Mouse (Mus musculus): ENCODE measurements at regions not wholly inside any gene's neighbourhood (a gene's known extent, or its start where the extent isn't known, plus 50 kb on each side); places are given as distances from the start of the nearest gene placed in this dataset.
"Not testable (repeated sequence)": the region's sequence is repeated elsewhere in the genome, so short reads cannot be mapped to it uniquely, and the experiment has no call there.

DNA sequence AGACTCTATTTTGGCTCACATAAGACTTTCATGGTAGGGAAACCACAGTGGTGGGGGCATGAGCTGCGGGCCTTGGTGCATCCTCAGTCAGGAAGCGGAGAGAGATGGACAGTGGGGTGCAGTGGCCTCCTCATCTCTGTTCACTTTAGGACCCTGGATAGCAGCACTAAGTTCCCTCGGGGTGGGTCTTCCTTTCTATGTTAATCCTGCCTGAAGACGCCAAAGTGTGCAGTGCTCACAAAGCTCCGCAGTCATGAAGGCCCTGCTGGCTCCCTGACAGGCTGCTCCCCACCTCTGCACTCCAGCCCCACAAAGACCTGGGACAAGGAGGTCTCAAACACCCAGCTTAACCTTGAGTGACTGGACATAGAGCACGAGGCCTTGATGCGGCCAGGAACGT is 56.8 kb downstream of the Sox1 start:
- no peak for DNase-seq (ENCODE audit: low read depth, low spot score)
- 66% methylated on average over 8 of the region's 8 CpGs for WGBS

DNA sequence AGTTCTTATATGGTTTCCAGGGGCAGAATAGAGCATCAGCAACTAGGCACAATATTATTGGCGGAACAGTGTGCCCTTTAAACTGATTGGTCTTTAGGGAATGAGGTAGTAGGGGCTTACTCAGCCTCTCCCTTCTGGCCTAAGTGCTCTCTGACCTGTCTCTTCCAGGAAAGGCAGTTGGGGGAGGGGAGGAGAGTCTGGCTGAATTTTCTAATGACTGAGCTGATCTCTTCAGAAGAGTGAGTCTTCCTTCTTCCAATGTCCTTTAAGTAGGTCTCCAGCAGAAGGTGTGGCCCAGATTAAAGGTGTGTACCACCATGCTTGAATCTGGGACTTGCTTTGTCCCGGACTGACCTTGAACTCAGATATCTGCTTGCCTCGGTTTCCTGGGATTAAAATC is 60.3 kb downstream of the Sox1 start:
- DNase-seq (ENCODE audit: low read depth, low spot score), result not testable (repeated sequence)
- 84% methylated on average over 3 of the region's 3 CpGs for WGBS

DNA sequence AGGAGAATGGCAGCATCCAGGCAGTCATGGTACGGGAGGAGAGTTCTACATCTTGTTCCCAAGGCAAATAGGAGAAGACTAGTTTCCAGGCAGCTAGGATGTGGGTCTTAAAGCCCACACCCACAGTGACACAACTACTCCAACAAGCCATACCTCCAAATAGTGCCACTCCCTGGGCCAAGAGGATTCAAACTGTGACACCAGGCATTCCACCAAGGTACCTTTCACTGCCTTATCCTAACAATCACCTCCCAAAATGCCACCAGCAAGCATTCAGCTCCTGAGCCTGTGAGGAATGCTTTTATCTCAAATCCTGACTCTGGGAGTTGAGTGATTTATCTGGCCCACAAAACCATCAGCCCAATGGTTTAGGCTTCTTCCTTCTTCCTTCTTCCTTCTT is 61.2 kb downstream of the Sox1 start:
- WGBS, result 87% methylated on average over 1 of the region's 1 CpGs
- no peak for DNase-seq (ENCODE audit: low read depth, low spot score)

DNA sequence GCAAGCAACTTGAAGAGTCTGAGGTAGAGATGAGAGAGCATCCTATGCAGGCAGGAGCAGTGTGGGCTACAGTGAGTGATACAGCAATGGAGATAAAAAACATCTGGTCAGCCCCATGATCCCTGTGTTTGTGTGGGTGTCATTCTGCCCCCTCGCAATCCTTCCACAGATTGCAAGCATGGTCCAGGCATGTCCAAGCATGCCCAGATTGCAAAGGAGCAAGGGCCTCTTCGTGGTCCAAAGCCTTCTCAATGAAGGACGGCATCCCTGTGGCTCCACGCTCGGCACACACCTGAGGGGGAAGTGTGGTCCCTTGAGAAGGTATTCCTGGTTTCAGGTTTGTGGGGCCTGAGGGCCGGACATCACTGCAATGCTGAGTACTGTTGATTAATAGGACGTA is 61.9 kb downstream of the Sox1 start:
- no peak for DNase-seq (ENCODE audit: low read depth, low spot score)
- 66% methylated on average over 7 of the region's 7 CpGs for WGBS

DNA sequence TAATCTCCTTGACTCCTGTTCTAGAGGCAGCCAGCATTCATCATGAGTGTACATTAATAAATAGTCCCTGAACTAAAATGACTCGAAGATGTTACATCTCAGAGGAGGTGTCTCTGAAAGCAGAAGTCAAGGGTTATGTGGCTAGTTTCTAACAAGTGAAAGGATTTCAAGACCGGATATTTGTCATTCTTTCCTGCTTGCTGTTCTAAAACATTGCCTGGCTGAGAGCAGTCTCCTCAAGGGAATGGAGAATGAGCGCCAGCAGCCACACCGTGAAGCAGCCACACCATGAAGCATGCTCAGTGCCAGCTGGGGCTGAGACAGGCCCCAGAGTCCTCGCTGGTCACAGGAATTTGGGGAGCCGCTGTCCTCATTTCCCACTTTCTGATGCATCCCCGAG is 71.8 kb downstream of the Sox1 start:
- WGBS, result 64% methylated on average over 7 of the region's 7 CpGs
- DNase-seq (ENCODE audit: low read depth, low spot score), result no peak

DNA sequence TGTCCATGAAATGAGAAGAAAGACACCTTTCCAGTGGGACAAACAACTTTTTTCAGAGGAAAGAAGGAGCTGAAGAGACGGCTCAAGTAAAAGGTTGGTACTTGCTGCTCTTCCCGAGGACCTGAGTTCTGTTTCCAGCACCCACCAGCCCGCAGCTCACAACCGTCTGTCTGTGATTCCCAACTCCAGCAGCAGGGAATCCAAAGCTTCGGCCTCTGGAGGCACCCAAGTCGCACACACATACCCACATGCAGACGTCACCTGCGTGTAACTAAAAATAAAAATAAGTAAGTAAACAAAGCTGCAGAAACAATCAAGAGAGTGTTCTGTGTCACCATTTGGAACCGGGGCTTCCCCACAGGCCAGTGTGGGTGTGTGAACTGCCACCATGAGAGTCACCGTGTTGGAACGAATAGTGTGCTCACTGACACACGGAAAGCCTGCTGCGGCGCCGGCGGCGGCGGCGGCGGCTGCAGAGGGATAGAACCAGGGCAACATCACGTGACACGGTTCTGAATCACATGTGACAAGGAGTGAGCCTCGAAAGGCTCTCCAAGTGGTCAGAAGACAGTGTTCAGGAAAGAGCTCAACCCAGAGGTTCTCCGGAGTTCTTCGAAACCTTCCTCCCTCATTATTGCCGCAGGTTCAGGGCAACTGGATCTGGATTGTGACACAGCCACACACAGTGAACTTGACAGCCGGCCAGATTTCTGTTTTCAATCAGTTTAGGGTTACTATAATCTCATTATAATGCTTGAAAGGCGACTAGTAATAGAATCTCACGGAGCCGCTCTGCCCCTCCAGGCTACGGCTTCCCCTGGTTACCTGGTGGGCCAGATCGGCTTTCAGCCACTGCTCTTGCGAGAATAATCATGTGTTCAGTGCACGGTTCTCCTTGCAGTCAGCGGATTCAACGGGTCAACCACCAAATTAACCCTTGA is 72.6 kb downstream of the Sox1 start:
- WGBS, result 73% methylated on average over 36 of the region's 36 CpGs
- no peak for DNase-seq (ENCODE audit: low read depth, low spot score)

DNA sequence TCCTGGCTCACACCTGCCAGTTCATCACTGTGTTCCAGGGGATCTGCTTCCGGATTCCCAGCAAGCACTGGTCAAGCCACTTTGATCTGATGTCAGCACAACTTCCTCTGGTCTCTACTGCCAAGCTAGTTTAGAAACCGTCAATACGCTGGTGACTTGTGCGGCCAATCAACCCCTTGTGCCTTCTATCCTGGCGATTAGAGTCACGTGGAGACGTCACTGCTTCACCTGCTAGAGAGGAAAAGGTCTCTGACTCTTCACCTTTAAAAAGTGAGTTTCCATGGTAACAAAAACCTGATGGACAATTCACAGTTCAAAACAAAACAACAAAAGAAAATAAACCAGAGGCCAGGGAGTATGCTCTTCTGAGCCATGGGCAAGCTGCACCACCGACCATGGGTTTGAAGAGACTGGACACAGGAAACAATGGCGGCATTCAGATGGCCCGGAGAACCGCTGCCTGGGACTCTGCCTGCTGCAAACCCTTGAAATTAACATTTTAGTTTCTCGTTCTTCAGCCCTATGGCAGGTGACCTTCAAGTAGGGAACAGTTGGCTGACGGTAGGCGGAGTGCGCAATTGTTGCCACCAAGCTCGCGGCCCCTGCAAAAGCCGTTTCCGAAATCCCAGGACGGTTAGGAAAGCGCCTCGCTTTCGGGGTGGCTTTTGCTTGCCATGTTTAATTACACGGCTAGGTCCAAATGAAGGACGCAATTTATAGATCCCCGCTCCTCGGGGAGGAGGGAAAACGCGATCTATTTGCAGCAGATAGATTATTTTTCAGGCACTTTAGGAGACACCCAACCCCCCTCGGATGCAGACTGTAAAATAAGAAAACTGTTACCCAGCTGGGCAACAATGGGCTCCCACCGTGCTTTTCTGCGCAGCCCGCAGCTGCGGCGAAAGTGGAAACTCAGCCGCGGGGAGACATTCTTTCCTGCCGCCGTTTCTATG is 82.6 kb downstream of the Sox1 start:
- no peak for DNase-seq (ENCODE audit: low read depth, low spot score)
- 13% methylated on average over 39 of the region's 39 CpGs for WGBS

DNA sequence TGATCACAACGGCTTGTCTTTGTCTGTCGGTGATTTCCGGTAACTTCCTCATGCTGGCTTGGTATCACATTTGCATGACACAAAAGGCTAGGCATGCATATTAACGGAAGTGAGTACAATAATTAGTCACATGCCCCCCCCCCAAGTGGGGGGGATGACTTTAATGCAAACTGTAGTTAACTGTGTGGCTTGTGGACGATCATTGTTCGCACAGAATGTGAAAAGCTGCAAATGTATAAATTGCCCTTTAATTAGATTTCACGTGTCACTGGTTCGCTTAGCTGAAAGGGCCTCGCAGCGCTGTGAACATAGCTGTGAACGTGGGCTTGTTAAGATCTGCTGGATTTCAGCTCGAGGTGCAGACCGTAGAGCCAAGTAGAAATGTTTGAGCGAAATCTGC is 86.8 kb downstream of the Sox1 start:
- no peak for DNase-seq (ENCODE audit: low read depth, low spot score)
- 87% methylated on average over 14 of the region's 14 CpGs for WGBS

DNA sequence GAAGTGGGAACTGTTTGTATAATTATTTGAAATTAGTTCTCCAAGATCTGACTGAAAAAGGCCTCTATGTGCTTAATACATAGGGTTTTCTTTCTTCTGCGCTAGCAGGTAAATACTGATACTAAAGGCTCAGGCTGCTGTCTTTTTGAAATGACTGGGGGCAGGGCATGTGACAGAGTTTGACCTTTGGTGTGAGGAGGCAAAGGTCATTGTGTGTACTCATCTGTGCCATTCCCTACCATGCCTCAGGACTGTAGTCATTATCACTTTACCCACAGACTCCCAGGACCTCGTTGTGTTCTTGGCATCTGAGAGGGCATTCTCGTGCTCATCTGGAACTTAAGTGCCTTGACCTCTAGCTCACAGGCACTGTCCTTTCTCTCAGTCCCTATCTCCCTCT is 88.5 kb downstream of the Sox1 start:
- DNase-seq (ENCODE audit: low read depth, low spot score), result no peak
- 78% methylated on average over 3 of the region's 3 CpGs for WGBS

DNA sequence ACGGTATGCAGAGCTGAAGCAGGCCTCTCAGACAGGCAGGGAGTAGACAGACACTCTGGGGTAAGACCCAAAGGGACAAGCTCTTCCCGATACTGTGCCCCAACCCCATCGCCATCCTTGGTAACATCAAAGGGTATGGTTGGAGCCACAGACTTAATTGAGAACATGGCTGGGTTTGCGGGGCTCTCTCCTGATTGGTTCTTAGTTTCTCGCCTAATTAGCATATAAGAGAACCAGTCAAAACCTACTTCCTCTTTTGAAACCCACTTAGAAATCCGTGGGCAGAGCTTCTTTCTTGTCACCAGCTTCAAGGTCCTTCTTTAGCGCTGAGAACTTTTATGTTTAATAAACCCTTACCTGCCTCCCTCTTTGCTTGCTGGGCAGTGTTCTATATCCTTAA is 87.5 kb upstream of the Spaca7 start:
- 86% methylated on average over 7 of the region's 7 CpGs for WGBS
- DNase-seq (ENCODE audit: low read depth, low spot score), result no peak

DNA sequence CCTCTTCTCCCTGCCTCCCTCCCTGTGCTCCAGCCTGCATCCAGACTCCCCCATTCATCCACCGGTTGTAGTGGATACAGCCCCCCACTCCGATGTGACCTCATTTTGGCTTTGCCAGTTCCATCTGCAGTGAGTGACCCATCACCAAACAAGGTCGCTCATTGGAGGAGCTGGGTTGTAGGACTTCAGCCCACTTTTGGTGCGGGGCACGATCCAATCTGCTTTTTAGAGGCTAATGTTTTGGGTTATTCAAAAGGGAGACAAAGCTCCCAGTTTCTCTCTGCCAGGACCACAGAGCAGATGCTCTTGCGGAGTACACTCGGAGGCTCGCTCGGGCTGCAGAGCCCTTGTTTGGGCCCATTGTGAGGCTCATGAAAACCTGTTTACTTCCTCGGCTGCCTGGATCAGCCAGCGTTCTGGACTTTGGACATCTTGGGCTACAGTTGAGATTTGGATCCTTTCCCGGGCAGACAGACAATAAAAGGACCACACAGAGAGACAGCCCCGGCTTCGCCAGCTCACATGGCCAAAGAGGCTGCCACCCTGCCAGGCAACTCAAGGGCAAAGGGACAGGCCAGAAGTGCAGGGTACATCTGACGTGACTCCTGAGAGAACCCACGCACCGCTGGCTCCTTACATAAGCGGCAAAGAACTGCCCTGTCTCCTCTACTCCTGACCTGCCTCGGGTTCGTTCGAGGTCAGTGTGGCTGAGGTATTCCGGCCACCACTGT is 86.3 kb upstream of the Spaca7 start:
- 22% methylated on average over 22 of the region's 22 CpGs for WGBS
- DNase-seq (ENCODE audit: low read depth, low spot score), result peak; percentile 87

DNA sequence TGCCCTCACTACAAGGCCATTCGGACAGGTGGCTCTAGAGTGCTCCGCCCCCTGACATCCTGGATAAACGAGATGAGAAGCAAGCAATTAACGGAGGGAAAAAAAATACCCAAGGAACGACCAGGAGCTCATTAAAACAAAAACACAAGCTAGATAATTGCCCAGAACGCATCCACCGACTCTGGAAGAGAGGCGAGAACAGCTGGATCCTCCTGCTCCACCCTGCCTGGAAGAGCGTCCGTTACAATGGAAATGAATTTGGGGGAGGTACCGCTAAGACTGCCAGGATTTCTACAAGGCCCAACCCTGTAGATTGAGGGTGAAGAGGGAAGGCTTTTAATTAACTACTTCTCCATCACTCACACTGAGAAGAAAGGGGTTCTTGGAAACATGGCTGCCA is 85.6 kb upstream of the Spaca7 start:
- WGBS, result 24% methylated on average over 11 of the region's 11 CpGs
- DNase-seq (ENCODE audit: low read depth, low spot score), result no peak

DNA sequence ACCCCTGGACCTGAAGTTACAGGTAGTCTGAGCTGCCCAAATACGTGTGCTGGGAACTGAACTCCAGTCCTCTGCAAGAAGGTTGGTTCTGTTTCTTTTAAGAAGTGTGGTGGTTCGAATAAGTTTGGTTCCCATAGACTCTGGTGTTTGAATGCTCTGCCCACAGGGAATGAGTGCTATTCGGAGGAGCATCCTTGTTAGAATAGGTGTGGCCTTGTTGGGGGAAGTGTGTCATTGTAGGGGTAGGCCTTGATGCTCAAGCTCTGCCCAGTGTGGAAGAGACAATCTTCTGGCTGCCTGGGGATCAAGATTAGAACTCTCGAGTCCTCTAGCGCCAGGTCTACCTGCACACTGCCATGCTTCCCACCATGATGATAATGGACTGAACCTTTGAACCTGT is 83.6 kb upstream of the Spaca7 start:
- DNase-seq (ENCODE audit: low read depth, low spot score), result no peak
- WGBS, result 86% methylated on average over 5 of the region's 5 CpGs

DNA sequence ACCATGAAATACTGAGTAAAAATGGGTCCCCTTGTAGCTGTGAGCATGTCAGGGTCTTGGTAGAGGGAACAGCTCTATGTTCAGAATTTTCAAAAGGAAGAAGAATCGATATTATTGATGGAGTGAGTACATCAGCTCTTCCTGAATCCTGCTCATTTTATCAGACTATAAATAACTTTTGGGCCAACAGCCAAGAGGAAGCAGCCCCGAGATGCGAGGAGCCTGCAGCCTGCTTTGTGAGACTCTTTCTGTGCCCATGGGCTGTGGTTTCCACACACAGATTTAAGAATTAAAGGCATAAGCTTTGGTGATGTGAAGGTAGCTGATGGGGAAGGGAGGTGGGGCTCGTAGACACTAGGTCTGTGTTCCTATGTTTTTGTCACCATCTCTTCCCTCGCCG is 81.4 kb upstream of the Spaca7 start:
- 49% methylated on average over 6 of the region's 6 CpGs for WGBS
- DNase-seq (ENCODE audit: low read depth, low spot score), result no peak

DNA sequence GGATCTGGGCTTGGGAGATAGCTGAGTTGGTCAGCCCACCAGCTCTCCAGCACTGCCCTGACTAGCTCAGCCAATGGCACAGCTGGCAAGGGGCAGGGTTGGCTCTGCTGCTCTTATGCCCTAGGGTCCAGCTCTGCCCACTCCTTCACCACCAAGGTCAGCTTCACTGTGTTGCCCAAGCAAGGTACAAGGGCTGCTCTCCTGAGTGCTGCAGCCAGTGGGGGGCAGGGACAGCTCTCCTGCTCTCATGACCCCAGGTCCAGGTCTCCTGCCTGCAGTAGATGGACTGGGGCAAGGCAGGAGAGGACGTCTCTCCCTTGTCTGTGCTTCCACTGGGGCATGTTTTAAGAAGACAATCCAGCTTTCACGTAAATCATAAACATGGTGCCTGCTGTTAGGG is 80.4 kb upstream of the Spaca7 start:
- WGBS, result 77% methylated on average over 2 of the region's 2 CpGs
- no peak for DNase-seq (ENCODE audit: low read depth, low spot score)

DNA sequence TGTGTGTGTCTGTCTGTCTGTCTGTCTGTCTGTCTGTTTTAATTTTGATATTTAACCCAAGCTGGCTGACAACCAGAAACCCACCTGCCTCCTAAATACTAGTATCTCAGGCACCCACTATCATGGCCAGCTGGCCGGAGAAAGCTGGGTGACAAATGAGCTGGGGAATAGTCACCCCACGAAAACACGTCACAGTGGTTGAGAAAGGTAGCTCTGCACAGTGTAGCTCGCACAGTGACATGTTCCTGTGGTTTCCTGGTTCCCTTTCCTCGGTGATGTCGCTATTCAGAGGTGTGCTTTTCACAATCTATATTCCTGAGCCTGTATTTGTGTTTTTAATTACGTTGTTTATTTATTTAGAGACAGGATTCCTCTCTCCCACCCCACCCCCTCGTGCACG is 78.3 kb upstream of the Spaca7 start:
- WGBS, result 63% methylated on average over 9 of the region's 9 CpGs
- no peak for DNase-seq (ENCODE audit: low read depth, low spot score)

DNA sequence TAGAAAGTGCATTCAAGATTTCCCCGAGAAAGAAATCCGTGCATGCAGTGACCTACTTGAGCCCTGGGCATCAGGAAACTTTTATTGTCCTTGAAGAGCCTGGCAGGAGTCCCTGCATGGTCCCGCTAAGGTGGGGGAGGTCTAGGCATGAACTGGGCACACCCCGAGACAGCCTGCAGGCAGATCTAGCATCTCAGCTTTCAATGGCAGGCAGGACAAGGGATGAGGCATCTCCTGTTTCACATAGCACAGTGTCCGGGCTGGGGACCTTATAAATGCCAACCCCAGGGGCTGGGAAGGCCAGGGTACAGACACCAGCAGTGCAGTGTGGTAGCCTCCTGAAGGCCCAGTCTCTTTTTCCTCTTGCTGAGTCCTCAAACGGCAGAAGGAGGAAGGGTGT is 75.4 kb upstream of the Spaca7 start:
- 19% methylated on average over 6 of the region's 6 CpGs for WGBS
- no peak for DNase-seq (ENCODE audit: low read depth, low spot score)

DNA sequence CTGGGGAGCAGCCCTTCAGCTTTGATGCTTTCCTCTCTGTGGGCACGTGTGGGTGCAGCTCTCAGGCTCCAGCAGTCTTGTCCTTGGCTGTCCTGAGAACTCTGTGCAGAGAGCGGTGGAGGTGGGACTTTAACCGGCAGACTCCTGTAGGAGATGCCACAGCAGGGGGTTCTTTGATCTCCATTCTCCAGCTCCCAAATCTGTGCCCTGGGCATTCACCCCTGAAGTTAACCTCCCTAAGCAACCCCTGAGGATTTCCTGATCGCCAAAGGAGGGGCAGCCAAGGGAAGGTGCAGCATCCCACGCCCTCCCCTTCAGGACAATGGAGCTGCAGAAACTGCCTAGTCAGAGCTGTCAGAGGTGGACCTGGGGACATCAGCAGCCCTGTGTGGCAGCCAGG is 73.2 kb upstream of the Spaca7 start:
- WGBS, result 21% methylated on average over 5 of the region's 5 CpGs
- DNase-seq (ENCODE audit: low read depth, low spot score), result no peak

DNA sequence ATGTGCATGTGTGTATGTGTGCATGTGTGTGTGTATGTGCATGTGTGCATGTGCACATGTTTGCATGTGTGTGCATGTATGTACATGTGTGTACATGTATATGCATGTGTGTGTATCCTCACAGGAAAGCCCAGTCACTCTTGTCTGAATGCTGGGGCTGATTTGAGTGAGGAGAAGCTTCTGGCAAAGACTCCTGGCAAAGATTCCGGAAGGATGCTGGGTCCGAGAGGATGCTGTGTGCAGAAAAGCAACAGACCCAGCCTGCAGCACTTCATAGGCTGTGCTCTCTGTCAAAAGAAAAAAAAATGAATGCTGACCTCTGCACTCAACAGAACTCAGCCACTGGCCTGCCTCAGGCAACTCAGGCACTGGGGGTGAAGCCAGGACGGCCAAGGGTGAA is 72.5 kb upstream of the Spaca7 start:
- DNase-seq (ENCODE audit: low read depth, low spot score), result no peak
- 69% methylated on average over 3 of the region's 3 CpGs for WGBS

DNA sequence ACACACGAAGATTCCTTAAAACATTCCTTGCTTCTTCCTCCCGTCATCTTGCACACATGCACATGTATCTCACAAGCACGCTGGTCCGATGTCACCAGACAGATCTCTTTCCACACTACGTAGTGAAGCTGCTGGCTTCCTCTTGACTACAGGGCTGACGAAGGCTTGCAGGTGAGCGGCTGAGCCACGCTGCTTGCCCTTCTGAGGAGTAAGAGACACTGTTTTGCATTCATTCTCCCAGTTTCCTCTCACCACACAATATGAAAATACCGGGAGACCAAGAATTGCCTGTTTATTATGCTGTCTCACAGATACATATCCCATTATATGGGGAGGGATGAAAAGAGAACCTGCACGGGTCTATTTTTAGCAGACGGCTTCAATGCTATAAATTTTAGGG is 71.0 kb upstream of the Spaca7 start:
- no peak for DNase-seq (ENCODE audit: low read depth, low spot score)
- WGBS, result 10% methylated on average over 11 of the region's 11 CpGs

All from large intestine, adult 2 months (tissue).